Mouse (Mus musculus): ENCODE results near the gene Map3k10.

Gene Map3k10

DNA sequence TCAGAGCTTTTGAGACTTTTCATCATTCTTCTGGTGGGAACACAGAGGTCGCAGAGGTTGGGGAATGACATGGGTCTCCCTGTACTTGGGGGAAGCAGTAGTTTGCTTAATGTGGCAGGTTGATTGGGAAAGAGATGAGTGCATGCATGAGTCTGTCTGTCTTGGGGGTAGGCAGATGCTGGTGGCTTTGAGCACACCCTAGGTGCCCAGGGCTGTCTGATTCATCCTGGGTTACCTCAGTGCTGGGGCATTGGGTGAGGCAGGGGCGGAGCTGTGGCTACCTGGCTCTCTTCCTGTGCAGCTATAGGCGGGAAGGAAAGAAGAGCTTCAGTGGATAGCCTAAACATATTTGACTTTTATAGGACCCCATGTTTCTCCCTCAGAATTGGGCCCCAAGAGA is 66.3 kb downstream of the Map3k10 start:
- no peak for DNase-seq (ENCODE audit: low read depth, low spot score)
- no peaks in the 10 kb centered on the region for H3K27me3 ChIP-seq (ENCODE audit: control insufficient read depth, insufficient read depth, low read length, poor library complexity, severe bottlenecking)
- H3K36me3 ChIP-seq (ENCODE audit: control insufficient read depth, insufficient read depth, low read length, poor library complexity, severe bottlenecking): no peaks in the 10 kb centered on the region; the same call in 1 of the 2 replicates

- no peak for DNase-seq (ENCODE audit: low read depth, low spot score)
- Histone ChIP-seq H3K36me3 (ENCODE audit: control insufficient read depth, insufficient read depth, low read length, poor library complexity, severe bottlenecking) (no peaks in the 10 kb centered on the region; the same call in 1 of the 2 replicates), H3K27me3 (ENCODE audit: control insufficient read depth, insufficient read depth, low read length, poor library complexity, severe bottlenecking) (no peaks in the 10 kb centered on the region)
Observed at GRCm38 (mm10) chr7:27607580-27607979, 66.8 kb downstream of the Map3k10 start.

DNA sequence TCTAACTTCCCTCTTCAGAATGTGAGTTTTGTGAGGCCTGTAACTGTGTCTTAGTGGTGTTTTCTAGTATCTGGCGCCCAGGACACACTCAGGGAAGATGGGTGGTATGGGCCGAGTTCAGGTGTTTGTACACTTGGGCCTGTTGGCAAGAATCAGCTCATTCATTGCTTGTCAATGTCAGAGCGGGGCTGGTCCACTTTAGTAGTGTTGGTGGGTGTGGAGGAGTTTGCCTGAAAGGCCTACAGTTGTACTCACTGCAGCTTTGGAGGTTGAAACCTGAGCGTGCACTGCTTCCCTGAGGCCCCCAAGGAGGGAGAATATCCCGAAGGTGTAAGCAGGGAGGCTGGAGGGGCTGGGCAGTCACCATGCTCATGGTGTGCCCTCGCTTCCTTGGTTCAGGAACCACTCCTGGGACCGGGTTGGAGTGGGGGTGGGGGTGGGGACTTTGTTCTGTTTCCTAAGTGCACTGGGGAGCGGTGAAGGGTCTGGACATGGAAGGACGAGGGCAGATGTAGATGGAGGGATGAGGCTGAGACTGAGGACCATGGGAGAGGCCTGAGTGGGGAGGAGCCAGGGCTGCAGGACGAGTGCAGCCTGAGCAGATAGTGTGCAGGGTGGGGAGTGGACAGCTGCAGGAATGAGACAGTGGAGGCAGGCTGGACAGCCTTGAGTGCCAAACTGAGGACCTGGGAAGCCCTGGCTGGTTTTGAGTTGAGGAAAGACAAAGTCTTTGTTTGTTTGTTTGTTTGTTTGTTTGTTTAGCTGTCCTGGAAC is 67.7 kb downstream of the Map3k10 start:
- DNase-seq (ENCODE audit: low read depth, low spot score): no peak
- Histone ChIP-seq H3K27me3 (ENCODE audit: control insufficient read depth, insufficient read depth, low read length, poor library complexity, severe bottlenecking) (no peaks in the 10 kb centered on the region), H3K36me3 (ENCODE audit: control insufficient read depth, insufficient read depth, low read length, poor library complexity, severe bottlenecking) (no peaks in the 10 kb centered on the region; the same call in 1 of the 2 replicates)

Data from splenic B cell, adult 2 months (primary cell).